Mouse (Mus musculus): ENCODE results near the gene Gdnf. TPM values are rescaled to one million over a fixed set of nuclear protein-coding genes. Genes with fewer than 3 reads are reported as not detected.

Gdnf gene
- polyA plus RNA-seq, 1 experiment from 2014 or later: 0.92 TPM

GRCm38 (mm10) chr15:7872473-7872872 is 61.8 kb downstream of the Gdnf start:
- peak; percentile 33 for DNase-seq (ENCODE audit: low spot score)
- no peaks in the 10 kb centered on the region for H3K27me3 ChIP-seq (replicated peaks; ENCODE audit: low read depth, poor library complexity, severe bottlenecking)
- 54% methylated on average over 5 of the region's 5 CpGs for WGBS
- no peak overlapping the region for H3K4me3 ChIP-seq
- peaks cover 8% of the 10 kb centered on the region; the same call in 1 of the 2 replicates for H3K4me1 ChIP-seq
- H3K27ac ChIP-seq (replicated peaks): no peak overlapping the region
- H3K36me3 ChIP-seq (replicated peaks): no peaks in the 10 kb centered on the region
- H3K9me3 ChIP-seq: no peaks in the 10 kb centered on the region

GRCm38 (mm10) chr15:7875879-7876278 is 65.2 kb downstream of the Gdnf start:
- Histone ChIP-seq H3K27ac (replicated peaks) (no peak overlapping the region), H3K9me3 (no peaks in the 10 kb centered on the region), H3K4me3 (no peak overlapping the region), H3K4me1 (peaks cover 29% of the 10 kb centered on the region), H3K27me3 (replicated peaks; ENCODE audit: low read depth, poor library complexity, severe bottlenecking) (no peaks in the 10 kb centered on the region), H3K36me3 (replicated peaks) (no peaks in the 10 kb centered on the region)
- 80% methylated on average over 6 of the region's 6 CpGs for WGBS
- no peak for DNase-seq (ENCODE audit: low spot score)

DNA sequence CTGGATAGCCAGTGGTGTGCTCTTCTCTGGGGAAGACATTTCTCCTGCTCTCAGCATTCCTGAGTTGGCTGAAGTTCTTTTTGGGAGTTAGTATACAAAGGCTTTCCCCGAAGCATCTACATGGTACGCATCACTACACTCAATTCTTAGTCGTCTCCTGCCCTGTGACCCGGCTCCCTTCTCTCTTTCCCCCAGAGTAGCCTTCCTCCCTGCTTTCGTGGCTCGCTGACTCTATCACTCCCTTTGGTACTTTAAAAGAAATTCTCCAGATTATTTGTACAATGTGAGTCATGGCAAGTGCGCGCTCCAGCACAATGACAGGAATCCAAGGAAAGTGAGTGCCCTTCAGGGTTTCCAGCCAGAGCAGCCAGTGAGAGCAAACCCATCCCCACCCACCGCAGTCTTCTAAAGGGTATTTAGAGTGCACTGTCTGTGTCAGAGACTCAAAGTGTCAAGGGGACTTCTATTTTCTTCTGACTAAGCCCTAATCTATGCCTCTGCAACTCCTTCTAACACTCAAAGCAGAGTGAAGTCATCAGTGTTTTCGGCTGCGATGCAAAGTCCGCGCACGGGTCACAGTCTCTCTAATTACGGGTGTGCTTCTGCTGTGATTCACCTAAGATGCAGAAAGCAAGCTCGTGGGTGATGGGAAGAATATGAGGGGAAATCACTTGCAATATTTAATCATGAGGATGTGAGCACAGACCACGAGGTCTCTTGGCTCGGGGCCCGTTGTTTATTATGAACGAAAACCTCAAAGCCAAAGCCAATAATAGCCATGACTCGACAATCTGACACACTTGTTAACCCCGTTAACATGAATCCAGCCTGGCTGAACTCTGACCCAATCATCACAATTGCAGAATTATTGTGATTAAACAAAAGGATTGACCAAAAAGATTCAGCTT is 67.2 kb downstream of the Gdnf start:
- Histone ChIP-seq H3K27me3 (replicated peaks; ENCODE audit: low read depth, poor library complexity, severe bottlenecking) (no peaks in the 10 kb centered on the region), H3K4me3 (no peak overlapping the region), H3K27ac (replicated peaks) (0 out of 2 replicates have a peak overlapping the region, but pooled peaks have one; percentile 6), H3K36me3 (replicated peaks) (peaks cover 9% of the 10 kb centered on the region), H3K9me3 (no peaks in the 10 kb centered on the region), H3K4me1 (peaks cover 25% of the 10 kb centered on the region)
- no peak for DNase-seq (ENCODE audit: low spot score)
- WGBS: 67% methylated on average over 22 of the region's 22 CpGs

DNA sequence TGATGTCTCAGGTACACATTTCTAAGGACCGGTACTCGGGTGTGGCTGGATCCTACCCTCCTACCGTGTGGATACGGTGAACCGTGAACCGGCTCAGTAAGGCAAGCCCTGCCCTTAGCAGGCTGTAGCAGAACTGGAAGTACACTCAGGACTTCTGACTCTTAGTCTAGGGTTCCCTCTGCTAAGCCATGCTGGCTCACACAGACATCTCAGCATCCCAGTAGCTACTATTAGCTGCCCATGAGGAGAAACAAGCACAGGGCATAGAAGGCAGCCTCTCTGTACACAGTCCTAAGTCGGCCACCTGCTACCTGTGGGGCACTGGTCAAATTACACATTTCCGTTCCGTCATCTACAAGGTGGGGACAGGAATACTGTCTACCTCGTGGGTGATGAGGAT is 68.2 kb downstream of the Gdnf start:
- DNase-seq (ENCODE audit: low spot score): no peak
- Histone ChIP-seq H3K4me1 (peaks cover 24% of the 10 kb centered on the region), H3K4me3 (no peak overlapping the region), H3K27ac (replicated peaks) (no peak overlapping the region), H3K9me3 (no peaks in the 10 kb centered on the region), H3K36me3 (replicated peaks) (peaks cover 20% of the 10 kb centered on the region), H3K27me3 (replicated peaks; ENCODE audit: low read depth, poor library complexity, severe bottlenecking) (no peaks in the 10 kb centered on the region)
- WGBS: 85% methylated on average over 10 of the region's 10 CpGs

GRCm38 (mm10) chr15:7879956-7880355 is 69.3 kb downstream of the Gdnf start:
- peaks cover 24% of the 10 kb centered on the region for H3K4me1 ChIP-seq
- H3K36me3 ChIP-seq (replicated peaks): peaks cover 23% of the 10 kb centered on the region
- H3K27me3 ChIP-seq (replicated peaks; ENCODE audit: low read depth, poor library complexity, severe bottlenecking): no peaks in the 10 kb centered on the region
- no peak overlapping the region for H3K27ac ChIP-seq (replicated peaks)
- H3K4me3 ChIP-seq: no peak overlapping the region
- WGBS: 53% methylated on average over 7 of the region's 7 CpGs
- DNase-seq (ENCODE audit: low spot score): no peak
- H3K9me3 ChIP-seq: no peaks in the 10 kb centered on the region

DNA sequence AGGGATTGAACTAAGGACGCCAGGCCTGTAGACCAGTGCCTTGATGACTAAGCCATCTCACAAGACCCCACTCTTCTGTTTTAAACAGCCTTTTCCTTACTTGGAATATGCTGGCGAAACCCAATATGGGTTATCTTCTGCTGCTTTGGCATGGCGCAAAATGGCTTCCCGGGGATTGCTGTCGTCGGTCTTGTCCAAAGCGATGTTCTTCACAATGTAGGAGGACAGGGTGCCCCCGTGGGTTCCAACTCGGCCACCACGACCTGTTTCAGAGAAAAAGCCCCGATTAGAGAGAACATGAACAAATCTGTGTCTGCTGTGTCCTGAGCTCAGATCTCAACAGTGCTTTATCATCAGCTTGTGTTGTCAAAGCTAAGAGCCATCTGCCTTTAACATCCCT is 73.5 kb downstream of the Gdnf start:
- Histone ChIP-seq H3K27ac (replicated peaks) (no peak overlapping the region), H3K9me3 (no peaks in the 10 kb centered on the region), H3K4me1 (peaks cover 27% of the 10 kb centered on the region), H3K27me3 (replicated peaks; ENCODE audit: low read depth, poor library complexity, severe bottlenecking) (no peaks in the 10 kb centered on the region; the same call in 1 of the 2 replicates), H3K36me3 (replicated peaks) (peaks cover 23% of the 10 kb centered on the region), H3K4me3 (no peak overlapping the region)
- 94% methylated on average over 11 of the region's 11 CpGs for WGBS
- no peak for DNase-seq (ENCODE audit: low spot score)

DNA sequence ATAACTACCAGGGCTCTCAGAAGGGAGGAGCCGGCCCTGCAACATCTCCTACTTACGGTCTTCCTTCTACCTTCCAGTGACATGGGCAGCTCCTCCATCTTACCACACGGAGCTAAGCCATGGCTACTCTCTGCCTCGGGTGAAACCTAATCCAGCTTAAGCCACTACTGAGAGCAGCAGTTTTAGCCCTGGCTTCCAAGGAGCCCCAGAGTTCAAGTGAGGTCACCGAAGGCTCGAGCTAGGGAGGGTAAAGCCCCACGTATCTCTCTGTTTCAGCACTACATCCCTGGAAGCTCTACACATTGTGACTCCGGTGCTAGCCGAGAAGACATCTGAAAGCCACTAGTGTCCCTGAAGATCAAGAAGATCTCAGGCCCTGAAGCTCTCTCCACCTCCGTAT is 74.5 kb downstream of the Gdnf start:
- H3K27ac ChIP-seq (replicated peaks): no peak overlapping the region; the same call in 1 of the 2 replicates
- 40% methylated on average over 10 of the region's 10 CpGs for WGBS
- no peak overlapping the region for H3K4me3 ChIP-seq
- H3K36me3 ChIP-seq (replicated peaks): peaks cover 23% of the 10 kb centered on the region
- DNase-seq (ENCODE audit: low spot score): no peak
- no peaks in the 10 kb centered on the region; the same call in 1 of the 2 replicates for H3K27me3 ChIP-seq (replicated peaks; ENCODE audit: low read depth, poor library complexity, severe bottlenecking)
- peaks cover 33% of the 10 kb centered on the region for H3K4me1 ChIP-seq
- no peaks in the 10 kb centered on the region for H3K9me3 ChIP-seq

- Histone ChIP-seq H3K9me3 (no peaks in the 10 kb centered on the region), H3K27me3 (replicated peaks; ENCODE audit: low read depth, poor library complexity, severe bottlenecking) (no peaks in the 10 kb centered on the region; the same call in 1 of the 2 replicates), H3K4me1 (peaks cover 38% of the 10 kb centered on the region), H3K36me3 (replicated peaks) (peaks cover 21% of the 10 kb centered on the region), H3K4me3 (no peak overlapping the region), H3K27ac (replicated peaks) (no peak overlapping the region)
- no peak for DNase-seq (ENCODE audit: low spot score)
- 91% methylated on average over 8 of the region's 8 CpGs for WGBS
Observed at GRCm38 (mm10) chr15:7886591-7886990, 75.9 kb downstream of the Gdnf start.

Data from embryonic facial prominence, embryonic 10.5 days (tissue).